Comparison of ENCODE assay signal across 17 mouse cellular contexts in genomic region chr9:62015504-62015903, GRCm38 (mm10). TPM values are rescaled to one million over a fixed set of nuclear protein-coding genes. Genes with fewer than 3 reads are reported as not detected.
A peak's percentile ranks its signal among the peaks of the same experiment; 100 is the strongest.
DNase-seq lines count a peak whose midpoint lies in the region; ATAC-seq and TF ChIP-seq lines count a peak whose summit lies in the region.
"Had no signal": no experiment of that assay in that cellular context is flagged by ENCODE, and none has a peak within 500 bp of the region (broad histone marks: within the 10 kb centered on the region; RNA-seq: fewer than 3 reads in every experiment).

No protein-coding gene starts in this region.

- H3K4me1 ChIP-seq in thymus, adult 2 months (replicated peaks; ENCODE audit: control insufficient read depth, insufficient read depth, low read length) = no peaks in the 10 kb centered on the region
- H3K4me1 ChIP-seq: embryonic facial prominence, embryonic 12.5 days; lung, embryonic 15.5 days had no signal

- no peak for ATAC-seq in CD4-positive, CD25-positive, alpha-beta regulatory T cell, adult 4 months
- ATAC-seq in megakaryocyte, adult 5-6 weeks (ENCODE audit: poor library complexity, severe bottlenecking) = no peak
- ATAC-seq: midbrain, embryonic 16.5 days had no signal

- WGBS in thymus, adult 2 months = 77% methylated on average over 3 of the region's 3 CpGs

- no peak overlapping the region for H3K27ac ChIP-seq in left cerebral cortex, adult 2 months
- no peak overlapping the region for H3K27ac ChIP-seq in thymus, adult 2 months (ENCODE audit: control insufficient read depth, insufficient read depth, low read length)
- H3K27ac ChIP-seq: embryonic facial prominence, embryonic 12.5 days; heart, embryonic 10.5 days; hindbrain, embryonic 10.5 days; lung, embryonic 15.5 days; stomach, embryonic 15.5 days had no signal

- no peaks in the 10 kb centered on the region for H3K36me3 ChIP-seq in thymus, adult 2 months (ENCODE audit: control insufficient read depth, insufficient read depth, low read length)
- H3K36me3 ChIP-seq: embryonic facial prominence, embryonic 12.5 days; heart, embryonic 10.5 days; hindbrain, embryonic 10.5 days; lung, embryonic 15.5 days; stomach, embryonic 15.5 days had no signal

- TF ChIP-seq POLR2A in thymus, adult 2 months (IDR thresholded peaks at IDR 0.05; ENCODE audit: control insufficient read depth, extremely low read depth, insufficient read depth, low read length, poor library complexity) = no peak

- no peak overlapping the region for H3K4me3 ChIP-seq in left cerebral cortex, adult 2 months
- no peak overlapping the region for H3K4me3 ChIP-seq in thymus, adult 2 months (ENCODE audit: control insufficient read depth, insufficient read depth, low read length)
- H3K4me3 ChIP-seq: embryonic facial prominence, embryonic 12.5 days; heart, embryonic 10.5 days; hindbrain, embryonic 10.5 days; lung, embryonic 15.5 days; stomach, embryonic 15.5 days had no signal

- intact Hi-C loops in left cerebral cortex, adult 2 months (cut with DNase I) = no loop called here

- peak; percentile 45 for DNase-seq in CD4-positive, CD25-positive, alpha-beta regulatory T cell, adult 2 months (ENCODE audit: low read depth, low spot score)
- no peak for DNase-seq in left cerebral cortex, adult 2 months (ENCODE audit: extremely low spot score in 1 of 2, low spot score in 2 of 2)
- no peak for DNase-seq in left cerebral cortex, adult 18-20 months (ENCODE audit: low spot score in 2 of 2)
- peak; percentile 13 for DNase-seq in thymus, adult 2 months
- DNase-seq in thymus, postnatal 0 days (ENCODE audit: low spot score) = no peak
- peak; percentile 65 for DNase-seq in thymus, postnatal 4 days
- DNase-seq: cerebellum, postnatal 25 days; kidney, adult 8-10 months; left cerebral cortex, postnatal 4 days had no signal

- H3K27me3 ChIP-seq in thymus, adult 2 months (ENCODE audit: control insufficient read depth, insufficient read depth, low read length) = no peaks in the 10 kb centered on the region
- H3K27me3 ChIP-seq: embryonic facial prominence, embryonic 12.5 days; lung, embryonic 15.5 days; stomach, embryonic 15.5 days had no signal

- TF ChIP-seq CTCF in left cerebral cortex, adult 2 months (IDR thresholded peaks at IDR 0.05) = peak; percentile 19
- TF ChIP-seq CTCF in thymus, adult 2 months (IDR thresholded peaks at IDR 0.05; ENCODE audit: borderline replicate concordance, control insufficient read depth, extremely low read depth, insufficient read depth, low read length, poor library complexity) = no peak

RNA-seq across cellular contexts. Expression of gene Paqr5, which starts 11.2 kb away (rescaled TPM):
- 1 to 10 TPM in 1 of 2 experiments, under 1 TPM in 1; 0.54 to 1.2 TPM for polyA plus RNA-seq in CD4-positive, CD25-positive, alpha-beta regulatory T cell, adult 4 months (2017; shearing (Covaris generic))
- total RNA-seq in left cerebral cortex, adult 2 months (2021) = 1 to 10 TPM; 3.6 to 4.1 TPM
- total RNA-seq in left cerebral cortex, adult 18-20 months (2021) = 1 to 10 TPM; 3.5 to 3.8 TPM
- 5.1 and 5.3 TPM in 2 replicates for polyA plus RNA-seq in thymus, adult 2 months (2012; rRNA removed)
- 3.0 and 3.1 TPM in 2 replicates for polyA plus RNA-seq in thymus, postnatal 0 days (2015; fragmentation: Nextera tagmentation; extraction: Ambion mirVana)
- total RNA-seq in megakaryocyte, adult 5-6 weeks (2015) = 0.36 and 1.0 TPM in 2 replicates
- total RNA-seq in megakaryocyte, adult 5-6 weeks (2017) = 0.59 and 1.1 TPM in 2 replicates

Comparison
In these comparisons a context has a peak if more than half of its experiments do, and no peak if none do; other contexts are left out.
1. DNase-seq: peak in CD4-positive, CD25-positive, alpha-beta regulatory T cell, adult 2 months (single experiment), thymus, adult 2 months (single experiment) and thymus, postnatal 4 days (single experiment); none in left cerebral cortex, adult 2 months (0 of 2), left cerebral cortex, adult 18-20 months (0 of 2) and thymus, postnatal 0 days (single experiment).